Mouse (Mus musculus): ENCODE data around the gene Gde1.

DNA sequence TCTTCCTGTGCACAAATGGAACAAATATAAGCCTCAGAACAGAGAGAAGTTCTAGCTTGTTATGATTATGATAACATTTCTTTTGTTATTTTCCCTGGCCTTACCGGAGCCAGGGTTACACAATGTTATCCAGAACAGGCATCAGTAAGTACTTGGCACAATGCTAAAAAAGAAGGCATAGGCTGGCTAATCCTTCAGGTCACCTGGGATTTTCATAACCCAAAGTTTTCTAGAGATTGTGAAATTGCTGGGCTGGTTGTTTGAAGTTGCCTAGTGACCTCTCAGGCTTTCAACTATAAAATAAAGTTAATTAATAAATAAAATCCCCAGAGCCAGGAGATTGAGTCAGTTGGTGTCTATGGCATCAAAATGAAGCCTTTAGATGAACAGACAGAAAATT, 9.3 kb upstream of the Gde1 start:
- TF ChIP-seq CTCF (conservative IDR thresholded peaks at IDR 0.05 in 1 of 2, IDR thresholded peaks at IDR 0.05 in 1 of 2; ENCODE audit: low read depth in 2 of 2, low read length in 2 of 2) = no peak
- no peak for TF ChIP-seq ZMIZ1 (IDR thresholded peaks at IDR 0.05; ENCODE audit: low read depth, low read length)
- no peak for TF ChIP-seq BHLHE40 (IDR thresholded peaks at IDR 0.05; ENCODE audit: low read depth, low read length)
- no peak for TF ChIP-seq EP300 (IDR thresholded peaks at IDR 0.05; ENCODE audit: low read length)
- no peak for TF ChIP-seq POLR2A (IDR thresholded peaks at IDR 0.05; ENCODE audit: low read depth, low read length)
- no peak for TF ChIP-seq E2F4 (IDR thresholded peaks at IDR 0.05; ENCODE audit: insufficient replicate concordance, low read depth, low read length)
- no peak for TF ChIP-seq HCFC1 (IDR thresholded peaks at IDR 0.05; ENCODE audit: low read depth, low read length)
- no peak for TF ChIP-seq ZKSCAN1 (IDR thresholded peaks at IDR 0.05; ENCODE audit: borderline replicate concordance, low read depth, low read length)
- TF ChIP-seq MEF2A (IDR thresholded peaks at IDR 0.05; ENCODE audit: borderline replicate concordance, low read depth, low read length) = no peak
- TF ChIP-seq CHD1 (IDR thresholded peaks at IDR 0.05; ENCODE audit: low read depth, low read length) = no peak
- TF ChIP-seq SMC3 (IDR thresholded peaks at IDR 0.05; ENCODE audit: low read depth, low read length) = no peak
- TF ChIP-seq MAX (IDR thresholded peaks at IDR 0.05; ENCODE audit: low read length) = no peak

Data from CH12.LX (cell line).